Mouse (Mus musculus) MEL (cell line): ENCODE data around the gene Frs3. TPM values are rescaled to one million over a fixed set of nuclear protein-coding genes. Genes with fewer than 3 reads are reported as not detected.

ENCODE experiments used
- DNase-seq: peaks from one replicate; pipeline ENCODE4 v3.0.0; 2011; ENCODE audit warnings: low read depth, low spot score
- H3K27ac ChIP-seq: 2 replicates; pipeline ENCODE4 v1.5.1; 2012; ENCODE audit warnings: low read depth, mild to moderate bottlenecking, control low read depth, low read length, moderate library complexity; ENCODE audit not compliant: control insufficient read depth
- H3K27me3 ChIP-seq, 2 experiments: fragments of 150-350 bp in 1 of 2; sonication (generic) in 1 of 2; 2 replicates each; pipeline ENCODE4 v1.6.1; 2012; ENCODE audit warnings: low read length in 2 of 2, mild to moderate bottlenecking in 2 of 2, improper control_type of control experiment in 1 of 2, moderate library complexity in 1 of 2; ENCODE audit not compliant: insufficient read depth in 2 of 2, control insufficient read depth in 1 of 2
- H3K36me3 ChIP-seq, 2 experiments: 2 replicates each; pipeline ENCODE4 v1.6.1; 2012 to 2014; ENCODE audit warnings: low read length in 2 of 2, improper control_type of control experiment in 1 of 2, inconsistent platforms in 1 of 2, mild to moderate bottlenecking in 1 of 2; ENCODE audit not compliant: insufficient read depth in 2 of 2, control insufficient read depth in 1 of 2
- H3K4me1 ChIP-seq, 2 experiments: fragments of 150-350 bp in 1 of 2; sonication (generic) in 1 of 2; 2 replicates each; pipeline ENCODE4 v1.6.1; 2012; ENCODE audit warnings: low read length in 2 of 2, improper control_type of control experiment in 1 of 2, mild to moderate bottlenecking in 1 of 2; ENCODE audit not compliant: insufficient read depth in 2 of 2, control insufficient read depth in 1 of 2
- H3K4me3 ChIP-seq, 2 experiments: fragments of 150-350 bp in 1 of 2; sonication (generic) in 1 of 2; 2 replicates each; pipeline ENCODE4 v1.5.1; 2012; ENCODE audit warnings: low read depth in 2 of 2, low read length in 2 of 2, mild to moderate bottlenecking in 2 of 2, moderate library complexity in 2 of 2, control low read depth in 1 of 2, improper control_type of control experiment in 1 of 2; ENCODE audit not compliant: control insufficient read depth in 1 of 2, insufficient read depth in 1 of 2
- H3K79me2 ChIP-seq: 2 replicates; pipeline ENCODE4 v1.6.1; 2012; ENCODE audit warnings: mild to moderate bottlenecking, low read length, moderate library complexity; ENCODE audit not compliant: control insufficient read depth, poor library complexity, insufficient read depth
- H3K9ac ChIP-seq: 2 replicates; pipeline ENCODE4 v1.6.1; 2012; ENCODE audit warnings: low read depth, mild to moderate bottlenecking, control low read depth, low read length, moderate library complexity; ENCODE audit not compliant: control insufficient read depth, poor library complexity, severe bottlenecking
- H3K9me3 ChIP-seq: fragments of 150-350 bp; sonication (generic); replicated peaks from 2 replicates; pipeline ENCODE4 v1.6.1; 2012; ENCODE audit warnings: mild to moderate bottlenecking, low read length, improper control_type of control experiment, moderate library complexity; ENCODE audit not compliant: insufficient read depth
- BHLHE40 ChIP-seq: IDR thresholded peaks from 2 replicates; pipeline ENCODE4 v1.6.1; 2012; ENCODE audit warnings: low read depth, mild to moderate bottlenecking, inconsistent platforms, low read length, improper control_type of control experiment, borderline replicate concordance
- CHD1 ChIP-seq: IDR thresholded peaks from 2 replicates; pipeline ENCODE4 v1.6.1; 2012; ENCODE audit warnings: low read depth, mild to moderate bottlenecking, inconsistent platforms, low read length, improper control_type of control experiment
- CHD2 ChIP-seq: IDR thresholded peaks from 2 replicates; pipeline ENCODE4 v1.6.1; 2011; ENCODE audit warnings: low read length, improper control_type of control experiment
- E2F4 ChIP-seq: IDR thresholded peaks from 2 replicates; pipeline ENCODE4 v1.6.1; 2011; ENCODE audit warnings: low read depth, low read length, improper control_type of control experiment, borderline replicate concordance
- EP300 ChIP-seq, 2 experiments: IDR thresholded peaks; 2 replicates each; pipeline ENCODE4 v1.6.1; 2011; ENCODE audit warnings: improper control_type of control experiment in 2 of 2, low read length in 2 of 2, low read depth in 1 of 2, mild to moderate bottlenecking in 1 of 2
- ETS1 ChIP-seq: IDR thresholded peaks from 2 replicates; pipeline ENCODE4 v1.6.1; 2012; ENCODE audit warnings: low read depth, mild to moderate bottlenecking, inconsistent platforms, low read length, improper control_type of control experiment, moderate library complexity
- JUND ChIP-seq: IDR thresholded peaks from 2 replicates; pipeline ENCODE4 v1.6.1; 2011; ENCODE audit warnings: low read depth, mild to moderate bottlenecking, improper control_type of control experiment, low read length
- KAT2A ChIP-seq: conservative IDR thresholded peaks from 2 replicates; pipeline ENCODE4 v1.6.1; 2012; ENCODE audit warnings: low read depth, low read length, improper control_type of control experiment, inconsistent platforms
- MAX ChIP-seq: IDR thresholded peaks from 2 replicates; pipeline ENCODE4 v1.6.1; 2011; ENCODE audit warnings: low read length, improper control_type of control experiment
- MEF2A ChIP-seq: IDR thresholded peaks from 2 replicates; pipeline ENCODE4 v1.6.1; 2014; ENCODE audit warnings: low read depth, mild to moderate bottlenecking, inconsistent platforms, low read length, improper control_type of control experiment; ENCODE audit not compliant: poor library complexity, insufficient replicate concordance, severe bottlenecking; ENCODE audit errors: extremely low read depth
- MXI1 ChIP-seq: IDR thresholded peaks from 2 replicates; pipeline ENCODE4 v1.6.1; 2011; ENCODE audit warnings: mild to moderate bottlenecking, low read depth, low read length, improper control_type of control experiment
- MYB ChIP-seq: IDR thresholded peaks from 2 replicates; pipeline ENCODE4 v1.6.1; 2011; ENCODE audit warnings: mild to moderate bottlenecking, low read depth, low read length, improper control_type of control experiment
- MYC ChIP-seq: IDR thresholded peaks from 2 replicates; pipeline ENCODE4 v1.6.1; 2011; ENCODE audit warnings: low read depth, mild to moderate bottlenecking, low read length, improper control_type of control experiment, moderate library complexity
- NRF1 ChIP-seq: IDR thresholded peaks from 2 replicates; pipeline ENCODE4 v1.6.1; 2014; ENCODE audit warnings: low read depth, mild to moderate bottlenecking, inconsistent platforms, low read length, improper control_type of control experiment, moderate library complexity; ENCODE audit not compliant: poor library complexity, insufficient read depth, severe bottlenecking
- POLR2A ChIP-seq, 2 experiments: IDR thresholded peaks; 2 replicates each; pipeline ENCODE4 v1.6.1; 2011 to 2012; ENCODE audit warnings: low read length in 2 of 2, mild to moderate bottlenecking in 2 of 2, control low read depth in 1 of 2, improper control_type of control experiment in 1 of 2, low read depth in 1 of 2, moderate library complexity in 1 of 2; ENCODE audit not compliant: control insufficient read depth in 1 of 2, insufficient read depth in 1 of 2, poor library complexity in 1 of 2
- POLR2AphosphoS2 ChIP-seq: IDR thresholded peaks from 2 replicates; pipeline ENCODE4 v1.6.1; 2011; ENCODE audit warnings: low read length, improper control_type of control experiment
- POLR2AphosphoS5 ChIP-seq: IDR thresholded peaks from 2 replicates; pipeline ENCODE4 v1.6.1; 2012; ENCODE audit warnings: low read depth, borderline replicate concordance, mild to moderate bottlenecking, inconsistent platforms, low read length, moderate library complexity, mixed read lengths
- RAD21 ChIP-seq: IDR thresholded peaks from 2 replicates; pipeline ENCODE4 v1.6.1; 2011; ENCODE audit warnings: mild to moderate bottlenecking, low read depth, low read length, improper control_type of control experiment
- RCOR1 ChIP-seq: IDR thresholded peaks from 2 replicates; pipeline ENCODE4 v1.6.1; 2012; ENCODE audit warnings: low read depth, mild to moderate bottlenecking, inconsistent platforms, low read length, improper control_type of control experiment
- TAL1 ChIP-seq: IDR thresholded peaks from 2 replicates; pipeline ENCODE4 v1.6.1; 2012; ENCODE audit warnings: mild to moderate bottlenecking, inconsistent platforms, low read length, moderate library complexity, mixed read lengths
- TBP ChIP-seq: IDR thresholded peaks from 2 replicates; pipeline ENCODE4 v1.8.0; 2011; ENCODE audit warnings: low read depth, low read length, improper control_type of control experiment
- TCF12 ChIP-seq: IDR thresholded peaks from 2 replicates; pipeline ENCODE4 v1.6.1; 2014; ENCODE audit warnings: low read depth, mild to moderate bottlenecking, inconsistent platforms, low read length, improper control_type of control experiment, moderate library complexity
- UBTF ChIP-seq: IDR thresholded peaks from 2 replicates; pipeline ENCODE4 v1.6.1; 2012; ENCODE audit warnings: low read depth, mild to moderate bottlenecking, inconsistent platforms, low read length, improper control_type of control experiment, moderate library complexity, borderline replicate concordance; ENCODE audit not compliant: insufficient read depth
- USF2 ChIP-seq, 2 experiments: IDR thresholded peaks; 2 replicates each; pipeline ENCODE4 v1.6.1; 2011 to 2012; ENCODE audit warnings: improper control_type of control experiment in 2 of 2, low read length in 2 of 2, borderline replicate concordance in 1 of 2, inconsistent platforms in 1 of 2, low read depth in 1 of 2, mild to moderate bottlenecking in 1 of 2; ENCODE audit not compliant: insufficient read depth in 1 of 2
- ZKSCAN1 ChIP-seq: IDR thresholded peaks from 2 replicates; pipeline ENCODE4 v1.6.1; 2012; ENCODE audit warnings: low read depth, mild to moderate bottlenecking, inconsistent platforms, low read length, improper control_type of control experiment, moderate library complexity
- ZMIZ1 ChIP-seq: IDR thresholded peaks from 2 replicates; pipeline ENCODE4 v1.6.1; 2012; ENCODE audit warnings: low read depth, mild to moderate bottlenecking, inconsistent platforms, low read length, improper control_type of control experiment, moderate library complexity
- ZNF384 ChIP-seq: IDR thresholded peaks from 2 replicates; pipeline ENCODE4 v1.6.1; 2012; ENCODE audit warnings: low read depth, mild to moderate bottlenecking, inconsistent platforms, low read length, improper control_type of control experiment
- polyA plus RNA-seq, 2 experiments: library from polyadenylated mRNA; stranded (reverse) in 1 of 2; unstranded in 1 of 2; fragments of >175 nt in 1 of 2; fragments of >200 nt in 1 of 2; gene quantifications; 2 replicates each; pipeline versions ENCODE4 v1.2.1 to v1.2.4; 2012; ENCODE audit warnings: low replicate concordance in 2 of 2, low read depth in 1 of 2; ENCODE audit not compliant: insufficient read length in 2 of 2, insufficient read depth in 1 of 2, missing spikeins in 1 of 2
- total RNA-seq: library from RNA; depleted of rRNA; stranded (reverse); fragments of 300-350 nt; gene quantifications from 2 replicates; pipeline ENCODE4 v1.2.3, GENCODE M21; 2012

Frs3 gene
- total and polyA plus RNA-seq, 3 experiments: 2.7 to 4.4 TPM; not detected in 1

- TF ChIP-seq MYC (no peak), E2F4 (no peak)
- TF ChIP-seq, all 39 proteins: peak for 0
These were observed 23.1 kb downstream of the Frs3 start (continued) for GRCm38 (mm10) chr17:47711883-47712282.

GRCm38 (mm10) chr17:47712889-47713571 is 24.2 kb downstream of the Frs3 start:
- no peak for TF ChIP-seq TBP
- TF ChIP-seq BHLHE40: no peak
- no peak for TF ChIP-seq POLR2A (IDR thresholded peaks at IDR 0.05; ENCODE audit: control insufficient read depth in 1 of 2, insufficient read depth in 1 of 2, low read depth in 1 of 2, low read length in 2 of 2, poor library complexity in 1 of 2)
- TF ChIP-seq TAL1: no peak
- no peak for TF ChIP-seq ETS1
- no peak for TF ChIP-seq MAX
- TF ChIP-seq MYC: no peak
- TF ChIP-seq CHD2: no peak
- TF ChIP-seq UBTF: no peak
- TF ChIP-seq RCOR1: no peak
- no peak for TF ChIP-seq EP300 (IDR thresholded peaks at IDR 0.05; ENCODE audit: low read depth in 1 of 2, low read length in 2 of 2)
- no peak for TF ChIP-seq TCF12
- TF ChIP-seq MXI1: no peak
- no peak for TF ChIP-seq MEF2A
- TF ChIP-seq, all 39 proteins: peak for 0
- Histone ChIP-seq H3K9me3 (no peaks in the 10 kb centered on the region), H3K4me1 (peaks cover 0 to 7% of the 10 kb centered on the region in 2 experiments; a peak in 3 of 4 replicates), H3K27ac (no peak overlapping the region), H3K79me2 (no peaks in the 10 kb centered on the region), H3K27me3 (peaks cover 6 to 7% of the 10 kb centered on the region in 2 experiments), H3K4me3 (no peak overlapping the region), H3K36me3 (peaks cover 0 to 5% of the 10 kb centered on the region in 2 experiments; a peak in 2 of 4 replicates), H3K9ac (no peak overlapping the region)
- DNase-seq: no peak

- H3K27ac ChIP-seq: no peak overlapping the region
- no peak overlapping the region for H3K9ac ChIP-seq
- TF ChIP-seq USF2 (IDR thresholded peaks at IDR 0.05; ENCODE audit: borderline replicate concordance in 1 of 2, insufficient read depth in 1 of 2, low read depth in 1 of 2, low read length in 2 of 2) (no peak), NRF1 (no peak), ZMIZ1 (no peak), POLR2A (IDR thresholded peaks at IDR 0.05; ENCODE audit: control insufficient read depth in 1 of 2, insufficient read depth in 1 of 2, low read depth in 1 of 2, low read length in 2 of 2, poor library complexity in 1 of 2) (no peak), MAX (no peak), RCOR1 (no peak), ZKSCAN1 (no peak), MYB (no peak), POLR2AphosphoS5 (no peak), KAT2A (no peak), RAD21 (no peak), POLR2AphosphoS2 (no peak), ETS1 (no peak), CHD1 (no peak), ZNF384 (no peak), MXI1 (no peak), JUND (no peak), EP300 (IDR thresholded peaks at IDR 0.05; ENCODE audit: low read depth in 1 of 2, low read length in 2 of 2) (no peak)
- DNase-seq: no peak
- no peak overlapping the region for H3K4me3 ChIP-seq
- H3K79me2 ChIP-seq: no peaks in the 10 kb centered on the region
- peaks cover 0 to 6% of the 10 kb centered on the region in 2 experiments; a peak in 3 of 4 replicates for H3K4me1 ChIP-seq
- no peaks in the 10 kb centered on the region for H3K9me3 ChIP-seq
- peaks cover 0 to 5% of the 10 kb centered on the region in 2 experiments; a peak in 2 of 4 replicates for H3K36me3 ChIP-seq
- H3K27me3 ChIP-seq: peaks cover 6 to 7% of the 10 kb centered on the region in 2 experiments
These were observed 26.2 kb downstream of the Frs3 start for GRCm38 (mm10) chr17:47715037-47715436.
